Mouse (Mus musculus) liver, embryonic 14.5 days (tissue): ENCODE results near the gene Mon1a.
A peak's percentile ranks its signal among the peaks of the same experiment; 100 is the strongest.

Source experiments
- CTCF ChIP-seq: IDR thresholded peaks from 2 replicates; pipeline ENCODE4 v1.5.1; 2016; ENCODE audit warnings: antibody characterized with exemption, low read depth, control low read depth
- EP300 ChIP-seq: IDR thresholded peaks from 2 replicates; pipeline ENCODE4 v1.6.1; 2016; ENCODE audit warnings: antibody characterized with exemption, low read depth

DNA sequence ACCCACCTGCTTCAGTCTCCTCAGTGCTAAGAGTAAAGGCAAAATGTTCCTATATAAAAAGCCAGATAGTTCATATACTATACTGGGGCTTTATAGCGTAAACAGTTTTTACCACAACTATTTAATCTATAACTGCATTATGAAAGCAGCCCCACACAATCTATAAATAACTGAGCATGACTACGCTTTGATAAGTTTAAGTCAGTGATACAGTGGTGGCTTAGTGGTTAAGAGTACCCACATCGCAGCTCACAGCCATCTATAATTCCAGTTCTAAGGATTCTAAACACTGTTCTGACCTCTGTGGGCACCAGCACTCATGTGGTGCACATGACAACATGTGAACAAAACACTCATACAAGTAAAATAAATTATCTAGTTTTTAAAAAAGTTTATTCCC lies 29.6 kb upstream of the Mon1a start:
- TF ChIP-seq CTCF: no peak
- TF ChIP-seq EP300: peak; percentile 29; the same call in 1 of the 2 replicates
